In genomic region chr11:22677337-22677736, GRCm38 (mm10) we compare ENCODE assay signal across 8 mouse cellular contexts.
DNase-seq lines count a peak whose midpoint lies in the region; ATAC-seq and TF ChIP-seq lines count a peak whose summit lies in the region.

No protein-coding gene starts in this region.

- H3K27me3 ChIP-seq in midbrain, postnatal 0 days (ENCODE audit: insufficient read depth, low read length): no peaks in the 10 kb centered on the region
- no peaks in the 10 kb centered on the region for H3K27me3 ChIP-seq in midbrain, embryonic 15.5 days (replicated peaks)
- no peaks in the 10 kb centered on the region for H3K27me3 ChIP-seq in thymus, adult 2 months (ENCODE audit: control insufficient read depth, insufficient read depth, low read length)
- H3K27me3 ChIP-seq in midbrain, embryonic 13.5 days: no peaks in the 10 kb centered on the region

- TF ChIP-seq POLR2A in thymus, adult 2 months (IDR thresholded peaks at IDR 0.05; ENCODE audit: control insufficient read depth, extremely low read depth, insufficient read depth, low read length, poor library complexity): no peak

- ATAC-seq in midbrain, postnatal 0 days (ENCODE audit: low FRiP score): no peak
- no peak for ATAC-seq in midbrain, embryonic 15.5 days (replicated peaks)
- ATAC-seq in midbrain, embryonic 13.5 days: no peak

- H3K36me3 ChIP-seq in midbrain, postnatal 0 days (ENCODE audit: insufficient read depth, low read length): no peaks in the 10 kb centered on the region
- H3K36me3 ChIP-seq in midbrain, embryonic 15.5 days (replicated peaks): no peaks in the 10 kb centered on the region
- H3K36me3 ChIP-seq in thymus, adult 2 months (ENCODE audit: control insufficient read depth, insufficient read depth, low read length): no peaks in the 10 kb centered on the region
- H3K36me3 ChIP-seq in midbrain, embryonic 13.5 days: no peaks in the 10 kb centered on the region

- H3K4me1 ChIP-seq in midbrain, postnatal 0 days (ENCODE audit: insufficient read depth, low read length): no peaks in the 10 kb centered on the region
- H3K4me1 ChIP-seq in midbrain, embryonic 15.5 days: no peaks in the 10 kb centered on the region
- peaks cover 14% of the 10 kb centered on the region for H3K4me1 ChIP-seq in thymus, adult 2 months (replicated peaks; ENCODE audit: control insufficient read depth, insufficient read depth, low read length)
- H3K4me1 ChIP-seq in midbrain, embryonic 13.5 days (replicated peaks): peaks cover 3% of the 10 kb centered on the region; the same call in 1 of the 2 replicates

- H3K4me3 ChIP-seq in midbrain, postnatal 0 days (ENCODE audit: low read depth, low read length): no peak overlapping the region
- no peak overlapping the region for H3K4me3 ChIP-seq in midbrain, embryonic 15.5 days
- no peak overlapping the region for H3K4me3 ChIP-seq in thymus, adult 2 months (ENCODE audit: control insufficient read depth, insufficient read depth, low read length)
- no peak overlapping the region for H3K4me3 ChIP-seq in midbrain, embryonic 13.5 days (replicated peaks)

- H3K9me3 ChIP-seq in midbrain, postnatal 0 days (ENCODE audit: low read length): no peaks in the 10 kb centered on the region
- H3K9me3 ChIP-seq in midbrain, embryonic 15.5 days: no peaks in the 10 kb centered on the region
- H3K9me3 ChIP-seq in midbrain, embryonic 13.5 days: no peaks in the 10 kb centered on the region

- WGBS in midbrain, postnatal 0 days: 30% methylated on average over 2 of the region's 2 CpGs
- 34% methylated on average over 2 of the region's 2 CpGs for WGBS in midbrain, embryonic 15.5 days
- WGBS in large intestine, adult 2 months: 18% methylated on average over 2 of the region's 2 CpGs
- WGBS in thymus, adult 2 months: 27% methylated on average over 2 of the region's 2 CpGs
- WGBS in midbrain, embryonic 13.5 days: 32% methylated on average over 2 of the region's 2 CpGs

- no peak for DNase-seq in midbrain, postnatal 0 days (ENCODE audit: low spot score)
- peak; percentile 82 for DNase-seq in adrenal gland, adult 2 months
- DNase-seq in large intestine, adult 2 months (ENCODE audit: low read depth, low spot score): peak; percentile 18
- peak; percentile 69 for DNase-seq in thymus, adult 2 months
- DNase-seq in MN1 (ENCODE audit: low spot score): no peak
- no peak for DNase-seq in c-Kit-positive CD71-positive TER-119-positive erythroid progenitor cells, embryonic 14.5 days (ENCODE audit: low spot score)

- H3K9ac ChIP-seq in midbrain, postnatal 0 days (replicated peaks; ENCODE audit: low read length, poor library complexity, severe bottlenecking): no peak overlapping the region
- H3K9ac ChIP-seq in midbrain, embryonic 15.5 days: no peak overlapping the region
- H3K9ac ChIP-seq in midbrain, embryonic 13.5 days (replicated peaks): no peak overlapping the region

- H3K27ac ChIP-seq in midbrain, postnatal 0 days (ENCODE audit: low read depth, low read length): no peak overlapping the region
- no peak overlapping the region for H3K27ac ChIP-seq in midbrain, embryonic 15.5 days
- H3K27ac ChIP-seq in thymus, adult 2 months (ENCODE audit: control insufficient read depth, insufficient read depth, low read length): no peak overlapping the region
- no peak overlapping the region for H3K27ac ChIP-seq in midbrain, embryonic 13.5 days

- H3K4me2 ChIP-seq in midbrain, postnatal 0 days (ENCODE audit: low read depth, low read length, poor library complexity, severe bottlenecking): no peak overlapping the region
- H3K4me2 ChIP-seq in midbrain, embryonic 15.5 days: no peak overlapping the region
- no peak overlapping the region for H3K4me2 ChIP-seq in midbrain, embryonic 13.5 days (replicated peaks)

- TF ChIP-seq CTCF in midbrain, postnatal 0 days (IDR thresholded peaks at IDR 0.05): peak; percentile 31
- TF ChIP-seq CTCF in thymus, adult 2 months (IDR thresholded peaks at IDR 0.05; ENCODE audit: borderline replicate concordance, control insufficient read depth, extremely low read depth, insufficient read depth, low read length, poor library complexity): 0 out of 2 replicates have a peak, but pooled peaks have one; percentile 41

Comparison
In these comparisons a context has a peak if more than half of its experiments do, and no peak if none do; other contexts are left out.
1. DNase-seq: peak in adrenal gland, adult 2 months (single experiment), large intestine, adult 2 months (single experiment) and thymus, adult 2 months (single experiment); none in midbrain, postnatal 0 days (single experiment), MN1 (single experiment) and c-Kit-positive CD71-positive TER-119-positive erythroid progenitor cells, embryonic 14.5 days (single experiment).